Mouse (Mus musculus) inflammation-experienced regulatory T-cells, adult 6 months (primary cell): ENCODE data around the gene Slfn14. TPM values are rescaled to one million over a fixed set of nuclear protein-coding genes. Genes with fewer than 3 reads are reported as not detected.
"Not testable (repeated sequence)": the region's sequence is repeated elsewhere in the genome, so short reads cannot be mapped to it uniquely, and the experiment has no call there.

ENCODE experiments used
- ATAC-seq: one replicate; pipeline ENCODE4 v1.8.0; 2017
- polyA plus RNA-seq, 3 experiments: library from polyadenylated mRNA; unstranded; fragments of 100-300 nt; shearing (Covaris generic); gene quantifications; one replicate each; pipeline ENCODE4 v1.2.1; 2017

The Slfn14 gene
- polyA plus RNA-seq, 3 experiments from 2014 or later = 0.09 TPM; not detected in 2

GRCm38 (mm10) chr11:83282084-83282483 lies 4.4 kb downstream of the Slfn14 start:
- ATAC-seq = no peak

GRCm38 (mm10) chr11:83279691-83280090 lies 6.8 kb downstream of the Slfn14 start:
- no peak for ATAC-seq

- ATAC-seq = no peak
Measured at GRCm38 (mm10) chr11:83279024-83279423, 7.5 kb downstream of the Slfn14 start.

GRCm38 (mm10) chr11:83276251-83276650 lies 10.3 kb downstream of the Slfn14 start:
- no peak for ATAC-seq

- peak; percentile 39 for ATAC-seq
Measured at GRCm38 (mm10) chr11:83271951-83272843, 14.3 kb downstream of the Slfn14 start.

- peak; percentile 73 for ATAC-seq
Measured at GRCm38 (mm10) chr11:83271151-83271950, 15.2 kb downstream of the Slfn14 start.

GRCm38 (mm10) chr11:83270842-83271150 lies 15.7 kb downstream of the Slfn14 start:
- ATAC-seq = peak; percentile 2

- peak; percentile 48 for ATAC-seq
Measured at GRCm38 (mm10) chr11:83263146-83263545, 23.4 kb downstream of the Slfn14 start.

- no peak for ATAC-seq
Measured at GRCm38 (mm10) chr11:83262673-83263072, 23.9 kb downstream of the Slfn14 start.

GRCm38 (mm10) chr11:83257211-83257610 lies 29.3 kb downstream of the Slfn14 start:
- ATAC-seq = not testable (repeated sequence)

- no peak for ATAC-seq
Measured at GRCm38 (mm10) chr11:83239811-83240210, 46.7 kb downstream of the Slfn14 start.

- no peak for ATAC-seq
Measured at GRCm38 (mm10) chr11:83238389-83238788, 48.1 kb downstream of the Slfn14 start.

GRCm38 (mm10) chr11:83237390-83237789 lies 49.1 kb downstream of the Slfn14 start:
- not testable (repeated sequence) for ATAC-seq

- not testable (repeated sequence) for ATAC-seq
Measured at GRCm38 (mm10) chr11:83233621-83234020, 52.9 kb downstream of the Slfn14 start.

GRCm38 (mm10) chr11:83230966-83231365 lies 55.6 kb downstream of the Slfn14 start:
- no peak for ATAC-seq

GRCm38 (mm10) chr11:83227926-83228723 lies 58.4 kb downstream of the Slfn14 start:
- no peak for ATAC-seq

- ATAC-seq = no peak
Measured at GRCm38 (mm10) chr11:83225371-83225960, 61.1 kb downstream of the Slfn14 start.

Other genes starting within 250 kb of the Slfn14 start
- gene Slfn2, start 221.6 kb downstream of the Slfn14 start, polyA plus RNA-seq = 100 to 1,000 TPM; 817 to 952 (median 818) TPM
- gene Slfn1, start 169.9 kb downstream of the Slfn14 start, polyA plus RNA-seq = 100 to 1,000 TPM; 143 to 239 (median 228) TPM
- gene Slfn4, start 111.5 kb downstream of the Slfn14 start, polyA plus RNA-seq = under 1 TPM; 0.24 to 0.35 (median 0.26) TPM
- gene Slfn3, start 95.4 kb downstream of the Slfn14 start, polyA plus RNA-seq = 1 to 10 TPM; 2.5 to 4.4 (median 3.8) TPM
- gene Ap2b1, start 12.3 kb upstream of the Slfn14 start, polyA plus RNA-seq = 10 to 100 TPM; 57.2 to 59.1 (median 57.7) TPM
- 10 to 100 TPM in 2 of 3 experiments, 1 to 10 TPM in 1; 8.4 to 15.4 (median 13.2) TPM for gene Pex12, start 15.9 kb upstream of the Slfn14 start, polyA plus RNA-seq
- gene Rasl10b, start 122.4 kb upstream of the Slfn14 start, polyA plus RNA-seq = not detected
- gene Gas2l2, start 142.7 kb upstream of the Slfn14 start, polyA plus RNA-seq = not detected
- gene 1700020L24Rik, start 151.0 kb upstream of the Slfn14 start, polyA plus RNA-seq = 1 to 10 TPM in 1 of 3 experiments, under 1 TPM in 1, not detected in 1; 0.48 to 1.6 TPM
- gene Mmp28, start 176.3 kb upstream of the Slfn14 start, polyA plus RNA-seq = not detected
- gene Taf15, start 186.4 kb upstream of the Slfn14 start, polyA plus RNA-seq = 10 to 100 TPM; 17.8 to 20.6 (median 19.4) TPM
- gene Heatr9, start 235.4 kb upstream of the Slfn14 start, polyA plus RNA-seq = 1 to 10 TPM in 1 of 3 experiments, under 1 TPM in 1, not detected in 1; 0.24 to 6.5 TPM
- gene Ccl5, start 243.8 kb upstream of the Slfn14 start, polyA plus RNA-seq = 1,000 to 10,000 TPM in 1 of 3 experiments, 100 to 1,000 TPM in 2; 180 to 6,393 (median 256) TPM